26 mouse cellular contexts compared by ENCODE assay signal in the genomic region with DNA sequence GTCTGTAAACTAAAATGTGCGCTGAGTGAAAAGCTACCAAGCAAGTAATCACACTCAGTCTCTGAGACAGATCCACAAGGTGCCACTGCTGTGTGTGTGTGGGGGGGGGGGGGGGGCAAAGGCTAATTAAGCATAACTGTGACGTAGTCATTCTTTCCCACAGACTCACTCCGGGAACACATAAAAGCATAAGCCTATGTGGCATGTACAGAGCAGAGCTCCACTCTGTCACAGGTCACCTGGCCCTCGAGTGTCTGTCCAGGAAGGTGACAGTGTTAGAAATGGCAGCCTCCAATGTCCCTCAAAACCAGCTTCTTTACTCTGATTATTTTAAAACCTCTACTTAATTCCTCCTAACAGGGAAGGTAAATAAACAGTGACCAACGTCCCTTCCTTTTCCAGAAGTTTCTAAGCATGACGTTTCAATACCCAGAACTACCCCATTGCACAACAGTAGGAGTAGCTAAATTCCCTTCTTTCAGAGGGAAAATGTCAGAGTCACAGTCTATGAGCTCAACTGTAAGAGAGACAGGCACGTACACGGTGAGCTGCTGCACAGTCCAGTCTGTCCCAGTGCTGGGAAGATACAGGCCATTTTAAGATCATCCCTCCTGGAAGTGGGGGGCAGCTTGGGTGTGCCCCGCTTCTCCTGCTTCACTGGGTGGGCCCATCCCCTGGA.
A peak's percentile ranks its signal among the peaks of the same experiment; 100 is the strongest.
DNase-seq lines count a peak whose midpoint lies in the region; ATAC-seq and TF ChIP-seq lines count a peak whose summit lies in the region.
"Had no signal": no experiment of that assay in that cellular context is flagged by ENCODE, and none has a peak within 500 bp of the region (broad histone marks: within the 10 kb centered on the region; RNA-seq: fewer than 3 reads in every experiment).

No protein-coding gene starts in this region.

- no peak for TF ChIP-seq CTCF in lung, postnatal 0 days (IDR thresholded peaks at IDR 0.05)
- no peak for TF ChIP-seq CTCF in stomach, postnatal 0 days (IDR thresholded peaks at IDR 0.05; ENCODE audit: low read depth)

- no peak overlapping the region for H3K4me2 ChIP-seq in kidney, embryonic 15.5 days
- H3K4me2 ChIP-seq in kidney, embryonic 16.5 days (replicated peaks; ENCODE audit: low read depth, low read length) = no peak overlapping the region
- H3K4me2 ChIP-seq in lung, postnatal 0 days (replicated peaks; ENCODE audit: low read depth, low read length) = no peak overlapping the region
- no peak overlapping the region for H3K4me2 ChIP-seq in stomach, postnatal 0 days (replicated peaks; ENCODE audit: low read depth)
- H3K4me2 ChIP-seq: embryonic facial prominence, embryonic 12.5 days; heart, embryonic 13.5 days; intestine, embryonic 15.5 days; lung, embryonic 14.5 days; midbrain, embryonic 13.5 days; neural tube, embryonic 12.5 days had no signal

- no peaks in the 10 kb centered on the region for H3K27me3 ChIP-seq in kidney, embryonic 15.5 days
- H3K27me3 ChIP-seq in kidney, embryonic 16.5 days (ENCODE audit: insufficient read depth, low read length) = no peaks in the 10 kb centered on the region
- H3K27me3 ChIP-seq in lung, postnatal 0 days (replicated peaks; ENCODE audit: insufficient read depth, low read length) = no peaks in the 10 kb centered on the region
- H3K27me3 ChIP-seq in stomach, postnatal 0 days (ENCODE audit: control insufficient read depth, insufficient read depth, low read length) = no peaks in the 10 kb centered on the region
- H3K27me3 ChIP-seq: embryonic facial prominence, embryonic 12.5 days; heart, embryonic 13.5 days; intestine, embryonic 15.5 days; midbrain, embryonic 13.5 days; neural tube, embryonic 12.5 days had no signal

- no peak overlapping the region for H3K4me3 ChIP-seq in kidney, embryonic 15.5 days (replicated peaks)
- no peak overlapping the region for H3K4me3 ChIP-seq in kidney, embryonic 16.5 days (ENCODE audit: low read length)
- H3K4me3 ChIP-seq in lung, postnatal 0 days (ENCODE audit: low read depth, low read length) = no peak overlapping the region
- H3K4me3 ChIP-seq in stomach, postnatal 0 days (ENCODE audit: low read depth, low read length) = no peak overlapping the region
- H3K4me3 ChIP-seq: embryonic facial prominence, embryonic 12.5 days; heart, embryonic 13.5 days; intestine, embryonic 15.5 days; midbrain, embryonic 13.5 days; neural tube, embryonic 12.5 days had no signal

- TF ChIP-seq EP300 in lung, postnatal 0 days (IDR thresholded peaks at IDR 0.05) = no peak
- TF ChIP-seq EP300 in stomach, postnatal 0 days (optimal IDR thresholded peaks at IDR 0.05) = no peak

- H3K36me3 ChIP-seq in kidney, embryonic 15.5 days = no peaks in the 10 kb centered on the region
- H3K36me3 ChIP-seq in kidney, embryonic 16.5 days (ENCODE audit: insufficient read depth, low read length) = no peaks in the 10 kb centered on the region
- H3K36me3 ChIP-seq in lung, postnatal 0 days (ENCODE audit: insufficient read depth, low read length) = no peaks in the 10 kb centered on the region
- no peaks in the 10 kb centered on the region for H3K36me3 ChIP-seq in stomach, postnatal 0 days (ENCODE audit: control insufficient read depth, insufficient read depth, low read length)
- H3K36me3 ChIP-seq: embryonic facial prominence, embryonic 12.5 days; heart, embryonic 13.5 days; intestine, embryonic 15.5 days; midbrain, embryonic 13.5 days; neural tube, embryonic 12.5 days had no signal

- no peak for ATAC-seq in kidney, embryonic 15.5 days (replicated peaks; ENCODE audit: low FRiP score)
- no peak for ATAC-seq in kidney, embryonic 16.5 days (ENCODE audit: low FRiP score, low TSS enrichment)
- ATAC-seq in lung, postnatal 0 days = peak; percentile 77
- ATAC-seq in granulocyte monocyte progenitor cell, adult 5-6 weeks (replicated peaks; ENCODE audit: poor library complexity, severe bottlenecking) = peak; percentile 34
- ATAC-seq in stomach, postnatal 0 days (ENCODE audit: low FRiP score, low TSS enrichment) = peak; percentile 63
- ATAC-seq: forebrain, embryonic 14.5 days; hindbrain, embryonic 16.5 days; intestine, embryonic 15.5 days; midbrain, embryonic 13.5 days had no signal

- 0 out of 2 replicates have a peak overlapping the region, but pooled peaks have one; percentile 22 for H3K27ac ChIP-seq in kidney, embryonic 15.5 days
- no peak overlapping the region for H3K27ac ChIP-seq in kidney, embryonic 16.5 days (ENCODE audit: low read length)
- H3K27ac ChIP-seq in lung, postnatal 0 days (ENCODE audit: low read length) = 0 out of 2 replicates have a peak overlapping the region, but pooled peaks have one; percentile 26
- no peak overlapping the region for H3K27ac ChIP-seq in stomach, postnatal 0 days (replicated peaks)
- H3K27ac ChIP-seq: embryonic facial prominence, embryonic 12.5 days; heart, embryonic 13.5 days; intestine, embryonic 15.5 days; neural tube, embryonic 12.5 days had no signal

- DNase-seq in lung, postnatal 0 days (ENCODE audit: low spot score) = peak; percentile 87
- DNase-seq in lung, postnatal 14 days = no peak
- DNase-seq in stomach, postnatal 0 days (ENCODE audit: low spot score) = no peak
- DNase-seq in thymus, postnatal 0 days (ENCODE audit: low spot score) = no peak
- DNase-seq: adrenal gland, adult 8-10 months; cerebellum, adult 11-12 months; cerebellum, postnatal 10 days; heart, postnatal 14 days; kidney, adult 8-10 months; kidney, postnatal 4 days; layer of hippocampus, adult 9-11 months; lung, embryonic 14.5 days; retina, postnatal 1 day; right cerebral cortex, postnatal 25 days; spleen, adult 18-20 months; thymus, postnatal 25 days had no signal

- WGBS in kidney, embryonic 15.5 days = 72% methylated on average over 9 of the region's 9 CpGs
- 59% methylated on average over 9 of the region's 9 CpGs for WGBS in kidney, embryonic 16.5 days
- WGBS in lung, postnatal 0 days = 53% methylated on average over 9 of the region's 9 CpGs
- WGBS in stomach, postnatal 0 days = 51% methylated on average over 9 of the region's 9 CpGs

- no peaks in the 10 kb centered on the region for H3K9me3 ChIP-seq in kidney, embryonic 15.5 days (replicated peaks)
- H3K9me3 ChIP-seq in kidney, embryonic 16.5 days (ENCODE audit: low read length) = no peaks in the 10 kb centered on the region
- H3K9me3 ChIP-seq in lung, postnatal 0 days (ENCODE audit: low read length) = no peaks in the 10 kb centered on the region
- H3K9me3 ChIP-seq in stomach, postnatal 0 days (ENCODE audit: control insufficient read depth, low read length) = no peaks in the 10 kb centered on the region
- H3K9me3 ChIP-seq: embryonic facial prominence, embryonic 12.5 days; heart, embryonic 13.5 days; intestine, embryonic 15.5 days; midbrain, embryonic 13.5 days; neural tube, embryonic 12.5 days had no signal

- H3K9ac ChIP-seq in kidney, embryonic 15.5 days = no peak overlapping the region
- H3K9ac ChIP-seq in kidney, embryonic 16.5 days (replicated peaks; ENCODE audit: low read length) = no peak overlapping the region
- H3K9ac ChIP-seq in lung, postnatal 0 days (replicated peaks; ENCODE audit: low read depth) = no peak overlapping the region
- no peak overlapping the region for H3K9ac ChIP-seq in stomach, postnatal 0 days (ENCODE audit: low read length)
- H3K9ac ChIP-seq: embryonic facial prominence, embryonic 12.5 days; heart, embryonic 13.5 days; intestine, embryonic 15.5 days; lung, embryonic 14.5 days; midbrain, embryonic 13.5 days; neural tube, embryonic 12.5 days had no signal

- H3K4me1 ChIP-seq in kidney, embryonic 15.5 days = peaks cover 26% of the 10 kb centered on the region
- H3K4me1 ChIP-seq in kidney, embryonic 16.5 days (ENCODE audit: insufficient read depth, low read length) = peaks cover 14% of the 10 kb centered on the region
- H3K4me1 ChIP-seq in lung, postnatal 0 days (ENCODE audit: insufficient read depth, low read depth, low read length) = peaks cover 8% of the 10 kb centered on the region; the same call in 1 of the 2 replicates
- H3K4me1 ChIP-seq in stomach, postnatal 0 days (replicated peaks; ENCODE audit: control insufficient read depth, insufficient read depth) = peaks cover 2% of the 10 kb centered on the region; the same call in 1 of the 2 replicates

Comparison
In these comparisons a context has a peak if more than half of its experiments do, and no peak if none do; other contexts are left out.
1. H3K27ac ChIP-seq: peak in kidney, embryonic 15.5 days (single experiment) and lung, postnatal 0 days (single experiment); none in kidney, embryonic 16.5 days (single experiment) and stomach, postnatal 0 days (single experiment).
2. ATAC-seq: peak in lung, postnatal 0 days (single experiment), granulocyte monocyte progenitor cell, adult 5-6 weeks (single experiment) and stomach, postnatal 0 days (single experiment); none in kidney, embryonic 15.5 days (single experiment) and kidney, embryonic 16.5 days (single experiment).